Mouse (Mus musculus) midbrain, postnatal 0 days (tissue): ENCODE data around the gene Galnt7. TPM values are rescaled to one million over a fixed set of nuclear protein-coding genes. Genes with fewer than 3 reads are reported as not detected.

ENCODE experiments used
- ATAC-seq: fragments of 200-750 bp; cut with Nextera tagmentation; 2 replicates; pipeline ENCODE4 v1.8.0; 2017; ENCODE audit warnings: moderate number of reproducible peaks, mild to moderate bottlenecking, moderate TSS enrichment, moderate library complexity; ENCODE audit not compliant: low FRiP score
- DNase-seq: peaks from one replicate; pipeline ENCODE4 v3.0.0-alpha.2; 2015; ENCODE audit warnings: low spot score
- H3K27ac ChIP-seq: fragments of 300-500 bp; sonication (generic); 2 replicates; pipeline ENCODE4 v1.5.1; 2014; ENCODE audit warnings: low read depth, mild to moderate bottlenecking, low read length, mixed read lengths
- H3K27me3 ChIP-seq: fragments of 300-500 bp; sonication (generic); 2 replicates; pipeline ENCODE4 v1.6.1; 2014; ENCODE audit warnings: low read length, control low read depth, mixed read lengths; ENCODE audit not compliant: insufficient read depth
- H3K36me3 ChIP-seq: fragments of 300-500 bp; sonication (generic); 2 replicates; pipeline ENCODE4 v1.6.1; 2014; ENCODE audit warnings: low read length, control low read depth, mixed read lengths; ENCODE audit not compliant: insufficient read depth
- H3K4me1 ChIP-seq: fragments of 300-500 bp; sonication (generic); 2 replicates; pipeline ENCODE4 v1.6.1; 2014; ENCODE audit warnings: mild to moderate bottlenecking, control low read depth, antibody characterized with exemption, low read length, mixed read lengths; ENCODE audit not compliant: insufficient read depth
- H3K4me2 ChIP-seq: fragments of 300-500 bp; sonication (generic); 2 replicates; pipeline ENCODE4 v1.6.1; 2014; ENCODE audit warnings: low read depth, mild to moderate bottlenecking, low read length, mixed read lengths; ENCODE audit not compliant: poor library complexity, severe bottlenecking
- H3K4me3 ChIP-seq: fragments of 300-500 bp; sonication (generic); 2 replicates; pipeline ENCODE4 v1.5.1; 2014; ENCODE audit warnings: low read depth, mild to moderate bottlenecking, low read length, moderate library complexity
- H3K9ac ChIP-seq: fragments of 300-500 bp; sonication (generic); replicated peaks from 2 replicates; pipeline ENCODE4 v1.6.1; 2014; ENCODE audit warnings: mild to moderate bottlenecking, low read length, moderate library complexity, mixed read lengths; ENCODE audit not compliant: poor library complexity, severe bottlenecking
- H3K9me3 ChIP-seq: fragments of 300-500 bp; sonication (generic); 2 replicates; pipeline ENCODE4 v1.6.1; 2016; ENCODE audit warnings: low read length, control low read depth
- CTCF ChIP-seq: IDR thresholded peaks from 2 replicates; pipeline ENCODE4 v1.5.1; 2016; ENCODE audit warnings: antibody characterized with exemption, mild to moderate bottlenecking
- WGBS: fragments of 180-500 bp; shearing (Covaris S2); extraction: QIAGEN DNeasy Blood & Tissue Kit; methylation state at CpG from one replicate; pipeline ENCODE4 v1.1.7; 2014; 5-methylcytosine and 5-hydroxymethylcytosine counted together
- polyA plus RNA-seq: library from polyadenylated mRNA; unstranded; fragments of >200 nt; fragmentation: Nextera tagmentation; extraction: Ambion mirVana; gene quantifications from 2 replicates; pipeline ENCODE4 v1.2.1, GENCODE M21; 2015
- total RNA-seq: library from RNA; depleted of rRNA; stranded (reverse); fragments of >200 nt; gene quantifications from 2 replicates; pipeline ENCODE4 v1.2.3, GENCODE M21; 2014

Gene Galnt7
- total and polyA plus RNA-seq, 2 experiments from 2014 or later: 4.7 to 6.2 TPM

DNA sequence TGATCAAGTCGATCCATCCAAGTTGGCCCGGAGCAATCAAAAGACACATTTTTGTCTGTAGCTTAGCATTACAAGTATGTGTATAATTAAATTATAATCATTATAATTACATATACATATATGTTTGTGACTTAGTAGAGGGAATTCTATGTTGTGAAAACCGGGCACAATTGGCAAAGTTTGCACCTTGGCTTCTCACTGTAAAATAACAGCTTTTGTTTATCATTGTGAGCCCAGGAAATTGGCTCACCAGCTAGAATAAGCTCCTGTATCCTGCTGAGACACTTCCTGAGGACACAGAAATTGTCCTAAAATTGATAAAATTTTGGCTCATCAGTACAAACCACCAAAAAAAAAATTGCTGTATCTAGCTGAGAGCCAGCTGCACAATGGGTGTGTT is 106.4 kb downstream of the Galnt7 start:
- no peak for ATAC-seq
- Histone ChIP-seq H3K36me3 (no peaks in the 10 kb centered on the region), H3K27ac (no peak overlapping the region), H3K27me3 (no peaks in the 10 kb centered on the region), H3K9ac (no peak overlapping the region), H3K4me3 (no peak overlapping the region), H3K9me3 (no peaks in the 10 kb centered on the region), H3K4me1 (no peaks in the 10 kb centered on the region), H3K4me2 (no peak overlapping the region)
- WGBS: 80% methylated on average over 3 of the region's 3 CpGs
- DNase-seq: no peak
- TF ChIP-seq CTCF: no peak

DNA sequence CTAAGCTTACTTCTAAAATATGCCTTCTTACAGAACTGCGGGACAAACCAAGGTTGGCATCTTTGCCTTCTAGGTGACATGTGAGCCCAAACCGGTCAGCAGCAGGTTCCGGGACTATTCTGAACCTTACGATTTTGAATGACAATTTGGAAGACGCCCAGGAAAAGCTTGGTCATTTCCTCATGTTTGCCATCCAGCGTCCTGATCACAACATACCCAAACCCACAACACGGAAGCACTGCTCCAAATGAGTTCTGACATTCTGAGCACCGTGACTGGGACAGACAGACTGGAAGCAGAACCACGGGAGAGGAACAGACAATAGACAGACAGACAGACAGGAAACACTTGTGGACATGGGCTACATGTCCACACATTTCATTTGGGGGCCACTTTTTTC is 111.4 kb downstream of the Galnt7 start:
- no peak for TF ChIP-seq CTCF
- WGBS: 90% methylated on average over 9 of the region's 9 CpGs
- Histone ChIP-seq H3K9ac (no peak overlapping the region), H3K4me2 (no peak overlapping the region), H3K4me3 (no peak overlapping the region), H3K27me3 (no peaks in the 10 kb centered on the region), H3K27ac (no peak overlapping the region), H3K36me3 (no peaks in the 10 kb centered on the region), H3K9me3 (no peaks in the 10 kb centered on the region), H3K4me1 (no peaks in the 10 kb centered on the region)
- no peak for ATAC-seq
- DNase-seq: no peak

DNA sequence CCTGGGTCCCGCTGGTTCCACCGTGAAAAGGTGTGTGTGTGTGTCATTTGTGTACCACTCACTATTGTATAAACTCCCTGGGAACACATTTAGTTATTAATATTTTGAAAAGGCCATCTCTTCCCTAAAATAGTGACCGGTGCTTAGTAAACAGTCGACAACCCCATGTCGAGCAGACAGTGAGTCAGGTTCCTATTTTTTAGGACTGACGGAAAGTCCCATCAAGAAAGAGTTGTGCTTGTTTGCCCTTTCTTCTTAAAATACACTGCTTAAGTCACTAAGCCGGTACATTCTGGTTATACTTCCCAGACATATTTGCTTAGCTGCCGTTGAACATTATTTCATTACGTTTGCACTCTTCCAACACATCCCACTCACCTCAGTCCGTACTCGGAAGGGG is 111.9 kb downstream of the Galnt7 start:
- no peaks in the 10 kb centered on the region for H3K27me3 ChIP-seq
- no peak overlapping the region for H3K4me3 ChIP-seq
- H3K9ac ChIP-seq: no peak overlapping the region
- H3K4me1 ChIP-seq: no peaks in the 10 kb centered on the region
- 0 out of 2 replicates have a peak, but pooled peaks cover under 1% of the 10 kb centered on the region for H3K36me3 ChIP-seq
- no peaks in the 10 kb centered on the region for H3K9me3 ChIP-seq
- no peak for TF ChIP-seq CTCF
- ATAC-seq: no peak
- no peak for DNase-seq
- H3K4me2 ChIP-seq: no peak overlapping the region
- 90% methylated on average over 11 of the region's 11 CpGs for WGBS
- no peak overlapping the region for H3K27ac ChIP-seq

DNA sequence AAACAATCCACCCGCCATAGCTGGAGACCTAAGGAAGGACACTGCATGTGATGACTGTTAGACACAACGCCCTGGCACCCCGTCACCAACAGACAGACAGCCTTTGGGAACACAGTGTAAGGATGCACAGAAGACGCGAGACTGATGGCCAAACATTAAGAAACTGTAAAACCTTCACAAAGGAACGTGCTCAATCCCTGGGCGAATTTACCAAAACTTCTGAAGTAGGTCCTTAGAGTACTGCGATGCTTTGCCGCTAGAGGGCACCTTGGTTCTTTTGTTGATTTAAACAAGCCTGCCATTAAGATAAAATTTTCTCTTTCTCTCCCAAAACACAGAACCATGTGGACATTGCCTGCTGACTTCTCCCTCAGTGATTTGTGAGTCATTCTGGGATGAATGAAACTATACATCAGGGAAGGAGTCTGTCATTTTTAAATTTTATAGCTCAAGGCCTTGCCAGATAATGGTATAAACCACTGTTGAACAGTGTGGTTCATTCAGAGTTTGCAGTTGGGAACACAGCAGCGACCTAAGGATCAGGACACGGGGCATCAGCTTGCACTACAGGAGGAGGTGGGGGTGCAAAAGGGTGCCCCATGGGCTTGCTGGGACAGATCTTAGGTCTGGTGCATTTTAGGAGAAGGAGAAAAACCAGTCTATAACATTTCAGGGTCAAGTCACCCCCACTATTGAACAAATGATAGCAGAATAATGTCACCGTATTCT is 112.6 kb downstream of the Galnt7 start:
- no peak overlapping the region for H3K4me2 ChIP-seq
- 0 out of 2 replicates have a peak, but pooled peaks cover 3% of the 10 kb centered on the region for H3K36me3 ChIP-seq
- no peaks in the 10 kb centered on the region for H3K27me3 ChIP-seq
- no peak overlapping the region for H3K9ac ChIP-seq
- no peak overlapping the region for H3K4me3 ChIP-seq
- DNase-seq: peak; percentile 88
- TF ChIP-seq CTCF: peak; percentile 90
- 46% methylated on average over 12 of the region's 12 CpGs for WGBS
- H3K4me1 ChIP-seq: no peaks in the 10 kb centered on the region
- no peak for ATAC-seq
- H3K9me3 ChIP-seq: no peaks in the 10 kb centered on the region
- H3K27ac ChIP-seq: no peak overlapping the region

DNA sequence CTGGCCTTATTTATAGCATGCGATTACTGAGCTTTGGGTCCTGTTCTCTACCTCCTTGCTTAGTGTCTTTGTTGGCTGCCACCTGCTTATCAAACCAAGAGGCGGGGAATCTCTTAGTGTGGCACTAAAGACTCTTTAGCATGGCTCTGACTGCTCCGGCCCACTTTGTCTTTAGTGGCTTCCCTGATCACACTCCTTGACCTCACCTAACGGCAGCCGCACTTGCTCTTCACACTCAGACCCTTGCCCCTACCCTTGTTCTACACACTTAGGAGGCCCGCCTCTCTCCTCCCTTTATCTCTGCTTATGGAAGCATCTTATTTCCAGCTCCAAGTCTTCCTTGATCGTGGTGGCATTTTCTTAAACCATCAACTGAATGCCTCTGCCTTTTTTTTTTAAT is 114.2 kb downstream of the Galnt7 start:
- DNase-seq (no peak), ATAC-seq (no peak)
- Histone ChIP-seq H3K9ac (no peak overlapping the region), H3K27me3 (no peaks in the 10 kb centered on the region), H3K9me3 (no peaks in the 10 kb centered on the region), H3K4me3 (no peak overlapping the region), H3K36me3 (0 out of 2 replicates have a peak, but pooled peaks cover 6% of the 10 kb centered on the region), H3K4me2 (no peak overlapping the region), H3K27ac (no peak overlapping the region), H3K4me1 (no peaks in the 10 kb centered on the region)
- no peak for TF ChIP-seq CTCF
- 93% methylated on average over 7 of the region's 7 CpGs for WGBS

DNA sequence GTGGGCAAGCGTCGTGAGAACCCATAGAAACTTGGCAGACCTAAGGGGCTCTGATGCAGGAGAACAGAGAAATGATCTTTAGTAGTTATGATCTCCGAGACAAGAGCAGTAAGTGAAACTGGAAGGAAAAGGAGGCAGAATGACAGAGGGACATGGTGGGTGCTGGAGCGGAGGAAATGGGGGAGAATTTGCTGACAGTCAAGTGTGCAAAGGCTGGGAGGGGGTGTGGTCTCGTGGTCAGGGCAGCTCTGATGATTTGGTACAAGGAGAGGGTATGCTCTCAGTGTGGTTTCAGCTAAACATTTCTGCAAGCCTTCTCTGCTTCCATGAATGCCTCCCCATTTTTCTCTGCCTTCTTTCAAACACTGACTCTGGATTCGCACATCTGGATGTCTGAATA is 116.7 kb downstream of the Galnt7 start:
- Histone ChIP-seq H3K4me1 (no peaks in the 10 kb centered on the region), H3K36me3 (0 out of 2 replicates have a peak, but pooled peaks cover 6% of the 10 kb centered on the region), H3K9me3 (no peaks in the 10 kb centered on the region), H3K27ac (no peak overlapping the region), H3K4me3 (no peak overlapping the region), H3K4me2 (no peak overlapping the region), H3K27me3 (no peaks in the 10 kb centered on the region), H3K9ac (no peak overlapping the region)
- DNase-seq: no peak
- ATAC-seq: no peak
- TF ChIP-seq CTCF: no peak
- 95% methylated on average over 6 of the region's 6 CpGs for WGBS
